Mouse (Mus musculus) myocyte (in vitro differentiated cells): ENCODE data around the gene Fgf18. TPM values are rescaled to one million over a fixed set of nuclear protein-coding genes. Genes with fewer than 3 reads are reported as not detected.

Source experiments
- H3K27me3 ChIP-seq: one replicate; pipeline ENCODE4 v1.6.1; 2011; ENCODE audit not compliant: control insufficient read depth, insufficient read depth, insufficient read length
- H3K36me3 ChIP-seq: one replicate; pipeline ENCODE4 v1.6.1; 2011; ENCODE audit not compliant: control insufficient read depth, insufficient read depth
- H3K4me2 ChIP-seq: one replicate; pipeline ENCODE4 v1.6.1; 2011; ENCODE audit warnings: low read depth, control low read depth
- H3K4me3 ChIP-seq: one replicate; pipeline ENCODE4 v1.5.1; 2011; ENCODE audit warnings: mild to moderate bottlenecking, control low read depth, moderate library complexity
- H3K79me2 ChIP-seq: one replicate; pipeline ENCODE4 v1.6.1; 2011; ENCODE audit not compliant: control insufficient read depth, insufficient read depth
- H3ac ChIP-seq: one replicate; pipeline ENCODE4 v1.6.1; 2011; ENCODE audit not compliant: control insufficient read depth, insufficient read length
- CEBPB ChIP-seq: IDR thresholded peaks from 2 replicates; pipeline ENCODE4 v1.6.1; 2011; ENCODE audit warnings: mild to moderate bottlenecking, moderate library complexity; ENCODE audit not compliant: poor library complexity, insufficient read depth, severe bottlenecking
- E2F4 ChIP-seq: IDR thresholded peaks from one replicate; pipeline ENCODE4 v1.6.1; 2011; ENCODE audit warnings: mild to moderate bottlenecking, control low read depth, moderate library complexity; ENCODE audit not compliant: insufficient read depth
- MAX ChIP-seq: IDR thresholded peaks from one replicate; pipeline ENCODE4 v1.6.1; 2011; ENCODE audit warnings: low read depth, mild to moderate bottlenecking, control low read depth
- MYOD1 ChIP-seq, 3 experiments: IDR thresholded peaks; one replicate each; pipeline ENCODE4 v1.6.1; 2011; ENCODE audit warnings: control low read depth in 2 of 3, low read depth in 2 of 3, mild to moderate bottlenecking in 2 of 3, moderate library complexity in 1 of 3; ENCODE audit not compliant: insufficient read length in 2 of 3, control insufficient read depth in 1 of 3
- MYOG ChIP-seq, 3 experiments: IDR thresholded peaks; one replicate each; pipeline ENCODE4 v1.6.1; 2011; ENCODE audit warnings: control low read depth in 2 of 3, low read depth in 2 of 3, mild to moderate bottlenecking in 2 of 3; ENCODE audit not compliant: insufficient read length in 2 of 3, control insufficient read depth in 1 of 3, insufficient read depth in 1 of 3
- POLR2A ChIP-seq: IDR thresholded peaks from one replicate; pipeline ENCODE4 v1.6.1; 2011; ENCODE audit warnings: low read depth, mild to moderate bottlenecking, control low read depth, moderate library complexity; ENCODE audit not compliant: insufficient read length
- POLR2AphosphoS2 ChIP-seq: IDR thresholded peaks from one replicate; pipeline ENCODE4 v1.6.1; 2011; ENCODE audit warnings: low read depth, control low read depth; ENCODE audit not compliant: insufficient read length
- REST ChIP-seq: IDR thresholded peaks from one replicate; pipeline ENCODE4 v1.6.1; 2011; ENCODE audit warnings: mild to moderate bottlenecking, control low read depth, moderate library complexity; ENCODE audit not compliant: insufficient read depth, insufficient read length
- SRF ChIP-seq: IDR thresholded peaks from one replicate; pipeline ENCODE4 v1.6.1; 2011; ENCODE audit warnings: low read depth; ENCODE audit not compliant: control insufficient read depth, insufficient read length
- TCF12 ChIP-seq: IDR thresholded peaks from one replicate; pipeline ENCODE4 v1.6.1; 2011; ENCODE audit warnings: mild to moderate bottlenecking, control low read depth; ENCODE audit not compliant: poor library complexity, insufficient read depth, severe bottlenecking
- TCF3 ChIP-seq: IDR thresholded peaks from one replicate; pipeline ENCODE4 v1.6.1; 2011; ENCODE audit warnings: low read depth, control low read depth; ENCODE audit not compliant: insufficient read length
- USF1 ChIP-seq: IDR thresholded peaks from one replicate; pipeline ENCODE4 v1.6.1; 2011; ENCODE audit warnings: low read depth, mild to moderate bottlenecking, control low read depth, moderate library complexity
- polyA plus RNA-seq: library from polyadenylated mRNA; unstranded; fragments of >200 nt; fragmentation: generic; extraction: Trizol; gene quantifications from one replicate; pipeline ENCODE4 v1.2.1, GENCODE M21; 2012; ENCODE audit warnings: missing spikeins

Gene Fgf18
- polyA plus RNA-seq, 1 experiment, result 0.07 TPM

- H3ac ChIP-seq, result no peak overlapping the region
- H3K36me3 ChIP-seq, result no peaks in the 10 kb centered on the region
- H3K27me3 ChIP-seq, result peaks cover 48% of the 10 kb centered on the region
- TF ChIP-seq USF1 (no peak), MYOG (IDR thresholded peaks at IDR 0.05; ENCODE audit: control insufficient read depth in 1 of 3, insufficient read depth in 1 of 3, insufficient read length in 2 of 3, low read depth in 2 of 3) (no peak), MAX (no peak), TCF3 (no peak), TCF12 (no peak), SRF (no peak), POLR2A (no peak), MYOD1 (IDR thresholded peaks at IDR 0.05; ENCODE audit: control insufficient read depth in 1 of 3, insufficient read length in 2 of 3, low read depth in 2 of 3) (no peak), POLR2AphosphoS2 (no peak)
- no peak overlapping the region for H3K4me3 ChIP-seq
- no peaks in the 10 kb centered on the region for H3K79me2 ChIP-seq
- no peak overlapping the region for H3K4me2 ChIP-seq
These were observed 46.5 kb upstream of the Fgf18 start for GRCm38 (mm10) chr11:33193695-33194094.

- H3ac ChIP-seq, result no peak overlapping the region
- no peaks in the 10 kb centered on the region for H3K36me3 ChIP-seq
- H3K4me3 ChIP-seq, result no peak overlapping the region
- no peak overlapping the region for H3K4me2 ChIP-seq
- TF ChIP-seq TCF3 (no peak), POLR2A (no peak), REST (no peak), MYOG (IDR thresholded peaks at IDR 0.05; ENCODE audit: control insufficient read depth in 1 of 3, insufficient read depth in 1 of 3, insufficient read length in 2 of 3, low read depth in 2 of 3) (no peak), USF1 (no peak), MAX (no peak), CEBPB (no peak), POLR2AphosphoS2 (no peak), SRF (no peak), E2F4 (no peak), TCF12 (no peak), MYOD1 (IDR thresholded peaks at IDR 0.05; ENCODE audit: control insufficient read depth in 1 of 3, insufficient read length in 2 of 3, low read depth in 2 of 3) (no peak)
- peaks cover 23% of the 10 kb centered on the region for H3K27me3 ChIP-seq
- no peaks in the 10 kb centered on the region for H3K79me2 ChIP-seq
These were observed 34.6 kb upstream of the Fgf18 start for GRCm38 (mm10) chr11:33181804-33182203.

DNA sequence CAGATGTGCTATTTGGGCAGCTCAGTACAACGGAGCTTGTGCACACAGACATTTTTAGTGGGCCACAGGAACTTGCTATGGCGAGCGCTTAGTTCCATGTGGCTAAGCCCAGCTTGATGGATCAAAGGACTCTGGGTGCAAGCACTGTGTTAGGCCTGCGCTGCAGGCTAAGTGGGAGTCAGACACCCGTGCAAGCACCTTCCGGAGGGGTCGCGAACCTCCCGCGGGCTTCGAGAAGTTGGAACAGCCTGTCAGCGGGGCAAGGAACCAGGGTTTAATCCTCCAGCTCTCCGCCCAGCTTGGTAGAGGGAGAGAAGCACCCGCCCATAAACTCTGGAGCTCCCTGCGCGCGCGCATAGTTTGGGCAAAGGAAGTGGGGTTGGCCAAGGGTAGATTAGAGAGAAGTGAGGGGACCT is 33.5 kb upstream of the Fgf18 start:
- Histone ChIP-seq H3K36me3 (no peaks in the 10 kb centered on the region), H3K4me3 (no peak overlapping the region), H3K4me2 (no peak overlapping the region), H3K79me2 (no peaks in the 10 kb centered on the region), H3K27me3 (peaks cover 28% of the 10 kb centered on the region), H3ac (no peak overlapping the region)
- TF ChIP-seq E2F4 (no peak), USF1 (no peak), TCF12 (no peak), CEBPB (no peak), REST (no peak), POLR2AphosphoS2 (no peak), SRF (no peak), MYOG (IDR thresholded peaks at IDR 0.05; ENCODE audit: control insufficient read depth in 1 of 3, insufficient read depth in 1 of 3, insufficient read length in 2 of 3, low read depth in 2 of 3) (no peak), POLR2A (no peak), MAX (no peak), MYOD1 (IDR thresholded peaks at IDR 0.05; ENCODE audit: control insufficient read depth in 1 of 3, insufficient read length in 2 of 3, low read depth in 2 of 3) (no peak), TCF3 (no peak)

- H3K79me2 ChIP-seq, result no peaks in the 10 kb centered on the region
- H3K27me3 ChIP-seq, result peaks cover 35% of the 10 kb centered on the region
- no peak for TF ChIP-seq POLR2A
- H3K4me3 ChIP-seq, result no peak overlapping the region
- no peaks in the 10 kb centered on the region for H3K36me3 ChIP-seq
- H3ac ChIP-seq, result no peak overlapping the region
- no peak overlapping the region for H3K4me2 ChIP-seq
These were observed 32.6 kb upstream of the Fgf18 start for GRCm38 (mm10) chr11:33179802-33180201.

GRCm38 (mm10) chr11:33176525-33177245 is 29.5 kb upstream of the Fgf18 start:
- H3K36me3 ChIP-seq, result no peaks in the 10 kb centered on the region
- TF ChIP-seq MAX, result no peak
- TF ChIP-seq TCF3, result no peak
- peaks cover 48% of the 10 kb centered on the region for H3K27me3 ChIP-seq
- no peaks in the 10 kb centered on the region for H3K79me2 ChIP-seq
- H3K4me2 ChIP-seq, result no peak overlapping the region
- no peak overlapping the region for H3ac ChIP-seq
- no peak overlapping the region for H3K4me3 ChIP-seq
